In the genomic region with DNA sequence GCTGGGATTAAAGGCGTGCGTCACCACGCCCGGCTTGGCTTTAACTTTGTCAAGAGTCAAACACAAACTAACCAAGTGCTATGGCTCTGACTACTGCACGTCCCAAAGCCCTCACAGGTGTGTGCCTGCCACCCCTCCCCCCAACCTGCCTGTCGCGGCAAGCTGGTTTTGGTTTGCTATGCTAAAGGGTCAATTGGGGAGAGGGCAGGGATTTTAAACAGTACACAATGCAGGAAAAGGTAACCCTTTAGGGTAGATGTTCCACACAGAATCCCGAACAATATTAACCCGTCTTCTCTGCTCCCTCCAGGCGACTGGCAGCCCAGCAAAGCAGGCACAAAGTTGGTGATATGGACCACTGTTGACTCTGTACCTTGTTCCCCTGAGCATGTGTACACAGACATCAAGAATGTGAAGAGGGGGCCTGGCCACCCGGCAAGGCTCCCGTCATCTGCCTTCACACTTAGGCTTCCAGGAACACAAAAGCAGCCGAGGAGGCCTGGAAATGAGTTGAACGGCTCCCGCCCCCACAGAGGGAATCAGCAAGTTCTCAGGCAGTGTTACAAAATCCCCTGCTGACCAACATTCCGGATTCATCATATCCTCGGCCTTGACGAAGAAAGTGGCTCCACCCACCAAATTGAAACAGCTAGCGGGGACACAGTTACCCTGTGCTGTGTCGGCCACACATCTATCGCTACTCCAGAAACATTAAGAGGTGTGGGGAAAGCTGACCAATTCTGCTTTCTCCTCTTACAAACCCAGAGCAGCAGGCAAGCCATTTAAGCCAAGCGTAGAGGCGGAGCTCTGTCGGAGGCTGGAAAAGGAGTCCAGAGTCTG, we compare ENCODE assay signal across 8 mouse cellular contexts. TPM values are rescaled to one million over a fixed set of nuclear protein-coding genes. Genes with fewer than 3 reads are reported as not detected.
A peak's percentile ranks its signal among the peaks of the same experiment; 100 is the strongest.
DNase-seq lines count a peak whose midpoint lies in the region; ATAC-seq and TF ChIP-seq lines count a peak whose summit lies in the region.

No protein-coding gene starts in this region.

- peak overlapping the region; percentile 99 for H3K4me2 ChIP-seq in intestine, embryonic 16.5 days (ENCODE audit: low read depth, low read length)
- peak overlapping the region; percentile 100 for H3K4me2 ChIP-seq in lung, embryonic 14.5 days
- peak overlapping the region; percentile 99 for H3K4me2 ChIP-seq in neural tube, embryonic 15.5 days

- no peaks in the 10 kb centered on the region for H3K9me3 ChIP-seq in intestine, embryonic 16.5 days (ENCODE audit: control insufficient read depth, low read length)
- no peaks in the 10 kb centered on the region for H3K9me3 ChIP-seq in lung, embryonic 14.5 days (ENCODE audit: low read depth, low read length)
- no peaks in the 10 kb centered on the region for H3K9me3 ChIP-seq in neural tube, embryonic 15.5 days (replicated peaks)

- DNase-seq in liver, adult 2 months (ENCODE audit: extremely low read depth, low read depth, low spot score): peak; percentile 68
- DNase-seq in liver: no peak
- peak; percentile 98 for DNase-seq in heart, adult 11 months
- DNase-seq in lung, embryonic 14.5 days: peak; percentile 80
- DNase-seq in thymus, adult 2 months: no peak

- 7% methylated on average over 24 of the region's 24 CpGs for WGBS in liver, adult 2 months
- 26% methylated on average over 24 of the region's 24 CpGs for WGBS in bone marrow, adult 2 months
- 10% methylated on average over 24 of the region's 24 CpGs for WGBS in intestine, embryonic 16.5 days
- 7% methylated on average over 24 of the region's 24 CpGs for WGBS in lung, embryonic 14.5 days
- 9% methylated on average over 24 of the region's 24 CpGs for WGBS in neural tube, embryonic 15.5 days
- WGBS in thymus, adult 2 months: 34% methylated on average over 24 of the region's 24 CpGs

- peak; percentile 12 for ATAC-seq in intestine, embryonic 16.5 days
- peak; percentile 58 for ATAC-seq in lung, embryonic 14.5 days (ENCODE audit: insufficient read depth)
- no peak for ATAC-seq in neural tube, embryonic 15.5 days (ENCODE audit: low FRiP score)

- H3K27ac ChIP-seq in liver, adult 2 months (replicated peaks; ENCODE audit: insufficient read depth, low read depth, low read length): peak overlapping the region; percentile 76
- H3K27ac ChIP-seq in bone marrow, adult 2 months (ENCODE audit: control insufficient read depth, insufficient read depth, low read depth, low read length, poor library complexity): peak overlapping the region; percentile 77
- peak overlapping the region; percentile 80 for H3K27ac ChIP-seq in intestine, embryonic 16.5 days (ENCODE audit: low read length)
- H3K27ac ChIP-seq in lung, embryonic 14.5 days (ENCODE audit: low read depth): peak overlapping the region; percentile 85
- no peak overlapping the region for H3K27ac ChIP-seq in neural tube, embryonic 15.5 days (replicated peaks)
- H3K27ac ChIP-seq in thymus, adult 2 months (ENCODE audit: control insufficient read depth, insufficient read depth, low read length): no peak overlapping the region

- peak overlapping the region; percentile 65 for H3K9ac ChIP-seq in liver, adult 2 months (ENCODE audit: low read depth, low read length)
- H3K9ac ChIP-seq in intestine, embryonic 16.5 days (ENCODE audit: low read depth, low read length): peak overlapping the region; percentile 76
- H3K9ac ChIP-seq in lung, embryonic 14.5 days: peak overlapping the region; percentile 11
- H3K9ac ChIP-seq in neural tube, embryonic 15.5 days (replicated peaks): no peak overlapping the region

- TF ChIP-seq POLR2A in liver, adult 2 months (IDR thresholded peaks at IDR 0.05; ENCODE audit: extremely low read depth, insufficient read depth, low read length): no peak
- TF ChIP-seq POLR2A in bone marrow, adult 2 months (IDR thresholded peaks at IDR 0.05; ENCODE audit: borderline replicate concordance, control insufficient read depth, low read depth, low read length): no peak
- TF ChIP-seq POLR2A in thymus, adult 2 months (IDR thresholded peaks at IDR 0.05; ENCODE audit: control insufficient read depth, extremely low read depth, insufficient read depth, low read length, poor library complexity): no peak

- peak overlapping the region; percentile 79 for H3K4me3 ChIP-seq in liver, adult 2 months (ENCODE audit: insufficient read depth, low read depth, low read length)
- peak overlapping the region; percentile 47 for H3K4me3 ChIP-seq in bone marrow, adult 2 months (replicated peaks; ENCODE audit: control insufficient read depth, low read depth, low read length)
- peak overlapping the region; percentile 67 for H3K4me3 ChIP-seq in intestine, embryonic 16.5 days (ENCODE audit: low read length)
- H3K4me3 ChIP-seq in lung, embryonic 14.5 days (ENCODE audit: low read depth, low read length): peak overlapping the region; percentile 62
- peak overlapping the region; percentile 46 for H3K4me3 ChIP-seq in neural tube, embryonic 15.5 days (replicated peaks)
- no peak overlapping the region for H3K4me3 ChIP-seq in thymus, adult 2 months (ENCODE audit: control insufficient read depth, insufficient read depth, low read length)

- H3K27me3 ChIP-seq in liver, adult 2 months (ENCODE audit: control insufficient read depth, insufficient read depth, low read length): no peaks in the 10 kb centered on the region
- no peaks in the 10 kb centered on the region; the same call in 1 of the 2 replicates for H3K27me3 ChIP-seq in intestine, embryonic 16.5 days (replicated peaks; ENCODE audit: control insufficient read depth, insufficient read depth, low read length)
- H3K27me3 ChIP-seq in lung, embryonic 14.5 days (ENCODE audit: insufficient read depth, low read length): peaks cover 39% of the 10 kb centered on the region
- peaks cover 71% of the 10 kb centered on the region for H3K27me3 ChIP-seq in neural tube, embryonic 15.5 days (replicated peaks)
- H3K27me3 ChIP-seq in thymus, adult 2 months (ENCODE audit: control insufficient read depth, insufficient read depth, low read length): peaks cover 25% of the 10 kb centered on the region

- H3K79me2 ChIP-seq in liver, adult 2 months (ENCODE audit: control insufficient read depth, insufficient read depth, low read length): peaks cover 25% of the 10 kb centered on the region

- TF ChIP-seq CTCF in liver, adult 2 months (IDR thresholded peaks at IDR 0.05; ENCODE audit: low read depth, low read length): no peak
- no peak for TF ChIP-seq CTCF in bone marrow, adult 2 months (IDR thresholded peaks at IDR 0.05; ENCODE audit: control insufficient read depth, insufficient read depth, low read length)
- TF ChIP-seq CTCF in lung, embryonic 14.5 days (IDR thresholded peaks at IDR 0.05; ENCODE audit: low read depth): no peak
- no peak for TF ChIP-seq CTCF in thymus, adult 2 months (IDR thresholded peaks at IDR 0.05; ENCODE audit: borderline replicate concordance, control insufficient read depth, extremely low read depth, insufficient read depth, low read length, poor library complexity)

- H3K4me1 ChIP-seq in liver, adult 2 months (ENCODE audit: control insufficient read depth, insufficient read depth, low read length): peaks cover 29% of the 10 kb centered on the region
- peaks cover 1% of the 10 kb centered on the region; the same call in 1 of the 2 replicates for H3K4me1 ChIP-seq in bone marrow, adult 2 months (ENCODE audit: control insufficient read depth, insufficient read depth, low read length)
- peaks cover 37% of the 10 kb centered on the region for H3K4me1 ChIP-seq in intestine, embryonic 16.5 days (ENCODE audit: control insufficient read depth, insufficient read depth, low read length)
- peaks cover 14% of the 10 kb centered on the region; the same call in 1 of the 2 replicates for H3K4me1 ChIP-seq in lung, embryonic 14.5 days (ENCODE audit: insufficient read depth)
- peaks cover 33% of the 10 kb centered on the region for H3K4me1 ChIP-seq in neural tube, embryonic 15.5 days
- H3K4me1 ChIP-seq in thymus, adult 2 months (replicated peaks; ENCODE audit: control insufficient read depth, insufficient read depth, low read length): peaks cover 22% of the 10 kb centered on the region

- no peaks in the 10 kb centered on the region for H3K36me3 ChIP-seq in liver, adult 2 months (ENCODE audit: control insufficient read depth, insufficient read depth, low read length)
- H3K36me3 ChIP-seq in intestine, embryonic 16.5 days (ENCODE audit: control insufficient read depth, insufficient read depth, low read length): no peaks in the 10 kb centered on the region
- H3K36me3 ChIP-seq in lung, embryonic 14.5 days (ENCODE audit: insufficient read depth): no peaks in the 10 kb centered on the region
- H3K36me3 ChIP-seq in neural tube, embryonic 15.5 days: no peaks in the 10 kb centered on the region
- no peaks in the 10 kb centered on the region for H3K36me3 ChIP-seq in thymus, adult 2 months (ENCODE audit: control insufficient read depth, insufficient read depth, low read length)

RNA-seq across cellular contexts. Expression of gene Rab20, which starts 2.0 kb away (rescaled TPM):
- 15.9 and 19.7 TPM in 2 replicates for total RNA-seq in liver, adult 2 months (2014; rRNA removed)
- 21.2 and 23.0 TPM in 2 replicates for polyA plus RNA-seq in liver, adult 2 months (2012; rRNA removed)
- polyA plus RNA-seq in bone marrow, adult 2 months (2011; ENCODE audit: insufficient read depth, insufficient read length, low replicate concordance, missing spikeins): 3.3 and 6.2 TPM in 2 replicates
- 25.5 and 27.6 TPM in 2 replicates for polyA plus RNA-seq in intestine, embryonic 16.5 days (2015; fragmentation: Nextera tagmentation; extraction: Ambion mirVana)
- polyA plus RNA-seq in lung, embryonic 14.5 days (2014; fragmentation: Nextera tagmentation; extraction: Ambion mirVana): 12.8 and 12.9 TPM in 2 replicates
- polyA plus RNA-seq in neural tube, embryonic 15.5 days (2015; fragmentation: Nextera tagmentation; extraction: Ambion mirVana): 1.00 and 3.0 TPM in 2 replicates
- polyA plus RNA-seq in thymus, adult 2 months (2012; rRNA removed): 9.6 and 15.0 TPM in 2 replicates

RNA-seq across cellular contexts. Expression of gene Naxd, which starts 20.7 kb away (rescaled TPM):
- total RNA-seq in liver, adult 2 months (2014; rRNA removed): 84.7 and 94.8 TPM in 2 replicates
- polyA plus RNA-seq in liver, adult 2 months (2012; rRNA removed): 110 and 112 TPM in 2 replicates
- 32.5 and 74.0 TPM in 2 replicates for polyA plus RNA-seq in bone marrow, adult 2 months (2011; ENCODE audit: insufficient read depth, insufficient read length, low replicate concordance, missing spikeins)
- 96.8 and 105 TPM in 2 replicates for polyA plus RNA-seq in intestine, embryonic 16.5 days (2015; fragmentation: Nextera tagmentation; extraction: Ambion mirVana)
- polyA plus RNA-seq in lung, embryonic 14.5 days (2014; fragmentation: Nextera tagmentation; extraction: Ambion mirVana): 119 and 131 TPM in 2 replicates
- polyA plus RNA-seq in neural tube, embryonic 15.5 days (2015; fragmentation: Nextera tagmentation; extraction: Ambion mirVana): 149 and 154 TPM in 2 replicates
- polyA plus RNA-seq in thymus, adult 2 months (2012; rRNA removed): 162 and 168 TPM in 2 replicates

Comparison
In these comparisons a context has a peak if more than half of its experiments do, and no peak if none do; other contexts are left out.
1. DNase-seq: peak in liver, adult 2 months (single experiment), heart, adult 11 months (single experiment) and lung, embryonic 14.5 days (single experiment); none in liver (single experiment) and thymus, adult 2 months (single experiment).
2. H3K27ac ChIP-seq: peak in liver, adult 2 months (single experiment), bone marrow, adult 2 months (single experiment), intestine, embryonic 16.5 days (single experiment) and lung, embryonic 14.5 days (single experiment); none in neural tube, embryonic 15.5 days (single experiment) and thymus, adult 2 months (single experiment).
3. Peak in every context shown above with its lines, with median percentiles within 50 percentile points of each other: H3K4me2 ChIP-seq.